Mouse (Mus musculus): Measurements from ENCODE around the gene Prss16. TPM values are rescaled to one million over a fixed set of nuclear protein-coding genes. Genes with fewer than 3 reads are reported as not detected.

Gene Prss16
- 0.42 TPM for polyA plus RNA-seq (2014; fragmentation: Illumina TruSeq; extraction: RNeasy Lipid Tissue Mini Kit (QIAGEN cat#74804); ENCODE audit: low read depth, low replicate concordance)

GRCm38 (mm10) chr13:22009642-22010041 lies at the start of gene Prss16:
Gene Prss16 (minus strand): TSS chr13:22009742.

GRCm38 (mm10) chr13:22042568-22043502 lies 33.3 kb upstream of the Prss16 start, which contains the start of the genes Hist1h2ag and Hist1h2bj:
Gene Hist1h2ag (minus strand): TSS chr13:22042944.
Gene Hist1h2bj (plus strand): TSS chr13:22043214.

GRCm38 (mm10) chr13:22041142-22041536 lies 31.6 kb upstream of the Prss16 start, which contains the start of gene Hist1h4i:
Gene Hist1h4i (minus strand): TSS chr13:22041362.

GRCm38 (mm10) chr13:22035267-22036148 lies 26.0 kb upstream of the Prss16 start, which contains the start of the genes Hist1h2ah and Hist1h2bk:
Gene Hist1h2ah (minus strand): TSS chr13:22035568.
Gene Hist1h2bk (plus strand): TSS chr13:22035870.

GRCm38 (mm10) chr13:21980981-21981802 lies 28.4 kb downstream of the Prss16 start, which contains the start of gene Pom121l2:
Gene Pom121l2 (plus strand): TSS chr13:21981194.

Other genes starting within 250 kb of the Prss16 start
- gene Hist1h1b, start 229.1 kb downstream of the Prss16 start, polyA plus RNA-seq (2014; fragmentation: Illumina TruSeq; extraction: RNeasy Lipid Tissue Mini Kit (QIAGEN cat#74804); ENCODE audit: low read depth, low replicate concordance): not detected
- not detected for gene Hist1h3i, start 226.4 kb downstream of the Prss16 start, polyA plus RNA-seq (2014; fragmentation: Illumina TruSeq; extraction: RNeasy Lipid Tissue Mini Kit (QIAGEN cat#74804); ENCODE audit: low read depth, low replicate concordance)
- gene Hist1h2an, start 222.5 kb downstream of the Prss16 start, polyA plus RNA-seq (2014; fragmentation: Illumina TruSeq; extraction: RNeasy Lipid Tissue Mini Kit (QIAGEN cat#74804); ENCODE audit: low read depth, low replicate concordance): not detected
- gene Hist1h2bp, start 222.3 kb downstream of the Prss16 start, polyA plus RNA-seq (2014; fragmentation: Illumina TruSeq; extraction: RNeasy Lipid Tissue Mini Kit (QIAGEN cat#74804); ENCODE audit: low read depth, low replicate concordance): not detected
- gene Hist1h2bq, start 199.5 kb downstream of the Prss16 start, polyA plus RNA-seq (2014; fragmentation: Illumina TruSeq; extraction: RNeasy Lipid Tissue Mini Kit (QIAGEN cat#74804); ENCODE audit: low read depth, low replicate concordance): not detected
- not detected for gene Hist1h2ao, start 199.3 kb downstream of the Prss16 start, polyA plus RNA-seq (2014; fragmentation: Illumina TruSeq; extraction: RNeasy Lipid Tissue Mini Kit (QIAGEN cat#74804); ENCODE audit: low read depth, low replicate concordance)
- gene Hist1h4m, start 198.0 kb downstream of the Prss16 start, polyA plus RNA-seq (2014; fragmentation: Illumina TruSeq; extraction: RNeasy Lipid Tissue Mini Kit (QIAGEN cat#74804); ENCODE audit: low read depth, low replicate concordance): not detected
- not detected for gene Hist1h4n, start 177.5 kb downstream of the Prss16 start, polyA plus RNA-seq (2014; fragmentation: Illumina TruSeq; extraction: RNeasy Lipid Tissue Mini Kit (QIAGEN cat#74804); ENCODE audit: low read depth, low replicate concordance)
- not detected for gene Hist1h2ap, start 176.2 kb downstream of the Prss16 start, polyA plus RNA-seq (2014; fragmentation: Illumina TruSeq; extraction: RNeasy Lipid Tissue Mini Kit (QIAGEN cat#74804); ENCODE audit: low read depth, low replicate concordance)
- not detected for gene Hist1h2br, start 176.0 kb downstream of the Prss16 start, polyA plus RNA-seq (2014; fragmentation: Illumina TruSeq; extraction: RNeasy Lipid Tissue Mini Kit (QIAGEN cat#74804); ENCODE audit: low read depth, low replicate concordance)
- gene Zfp184, start 64.6 kb downstream of the Prss16 start, polyA plus RNA-seq (2014; fragmentation: Illumina TruSeq; extraction: RNeasy Lipid Tissue Mini Kit (QIAGEN cat#74804); ENCODE audit: low read depth, low replicate concordance): not detected
- gene Pom121l2, start 28.5 kb downstream of the Prss16 start, polyA plus RNA-seq (2014; fragmentation: Illumina TruSeq; extraction: RNeasy Lipid Tissue Mini Kit (QIAGEN cat#74804); ENCODE audit: low read depth, low replicate concordance): not detected
- gene Hist1h2ah, start 25.8 kb upstream of the Prss16 start, polyA plus RNA-seq (2014; fragmentation: Illumina TruSeq; extraction: RNeasy Lipid Tissue Mini Kit (QIAGEN cat#74804); ENCODE audit: low read depth, low replicate concordance): not detected
- gene Hist1h2bk, start 26.1 kb upstream of the Prss16 start, polyA plus RNA-seq (2014; fragmentation: Illumina TruSeq; extraction: RNeasy Lipid Tissue Mini Kit (QIAGEN cat#74804); ENCODE audit: low read depth, low replicate concordance): not detected
- 1.7 TPM for gene Hist1h4i, start 31.6 kb upstream of the Prss16 start, polyA plus RNA-seq (2014; fragmentation: Illumina TruSeq; extraction: RNeasy Lipid Tissue Mini Kit (QIAGEN cat#74804); ENCODE audit: low read depth, low replicate concordance)
- gene Hist1h2ag, start 33.2 kb upstream of the Prss16 start, polyA plus RNA-seq (2014; fragmentation: Illumina TruSeq; extraction: RNeasy Lipid Tissue Mini Kit (QIAGEN cat#74804); ENCODE audit: low read depth, low replicate concordance): not detected
- not detected for gene Hist1h2bj, start 33.5 kb upstream of the Prss16 start, polyA plus RNA-seq (2014; fragmentation: Illumina TruSeq; extraction: RNeasy Lipid Tissue Mini Kit (QIAGEN cat#74804); ENCODE audit: low read depth, low replicate concordance)
- gene Vmn1r188, start 74.7 kb upstream of the Prss16 start, polyA plus RNA-seq (2014; fragmentation: Illumina TruSeq; extraction: RNeasy Lipid Tissue Mini Kit (QIAGEN cat#74804); ENCODE audit: low read depth, low replicate concordance): not detected
- gene Vmn1r189, start 96.1 kb upstream of the Prss16 start, polyA plus RNA-seq (2014; fragmentation: Illumina TruSeq; extraction: RNeasy Lipid Tissue Mini Kit (QIAGEN cat#74804); ENCODE audit: low read depth, low replicate concordance): not detected
- not detected for gene Vmn1r191, start 174.2 kb upstream of the Prss16 start, polyA plus RNA-seq (2014; fragmentation: Illumina TruSeq; extraction: RNeasy Lipid Tissue Mini Kit (QIAGEN cat#74804); ENCODE audit: low read depth, low replicate concordance)
- not detected for gene Vmn1r192, start 181.4 kb upstream of the Prss16 start, polyA plus RNA-seq (2014; fragmentation: Illumina TruSeq; extraction: RNeasy Lipid Tissue Mini Kit (QIAGEN cat#74804); ENCODE audit: low read depth, low replicate concordance)
- not detected for gene Vmn1r193, start 213.4 kb upstream of the Prss16 start, polyA plus RNA-seq (2014; fragmentation: Illumina TruSeq; extraction: RNeasy Lipid Tissue Mini Kit (QIAGEN cat#74804); ENCODE audit: low read depth, low replicate concordance)
- not detected for gene Vmn1r194, start 234.5 kb upstream of the Prss16 start, polyA plus RNA-seq (2014; fragmentation: Illumina TruSeq; extraction: RNeasy Lipid Tissue Mini Kit (QIAGEN cat#74804); ENCODE audit: low read depth, low replicate concordance)

Data from liver, adult 10 weeks (tissue).